Comparison of ENCODE assay signal across 19 mouse cellular contexts in the genomic region with DNA sequence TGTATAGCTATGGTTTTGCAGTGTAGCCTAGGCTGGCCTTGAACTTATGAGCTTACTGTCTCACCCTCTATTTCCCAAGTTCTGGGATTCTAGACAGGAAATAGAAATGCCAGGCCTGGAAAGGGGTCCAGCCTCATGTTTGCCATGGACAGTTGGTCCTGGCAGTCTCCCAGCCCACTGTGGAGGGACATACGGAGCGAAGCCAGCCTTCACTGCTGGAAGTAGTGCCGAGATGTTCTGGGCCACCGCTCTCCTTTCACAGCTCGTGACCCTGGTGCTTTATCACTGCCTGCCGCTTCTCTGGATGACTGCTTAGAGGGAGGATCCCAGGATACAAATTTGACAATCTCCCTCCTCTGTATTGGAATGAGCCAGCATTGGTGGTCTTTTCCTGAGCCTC. TPM values are rescaled to one million over a fixed set of nuclear protein-coding genes. Genes with fewer than 3 reads are reported as not detected.
DNase-seq lines count a peak whose midpoint lies in the region; ATAC-seq lines count a peak whose summit lies in the region.
"Had no signal": no experiment of that assay in that cellular context is flagged by ENCODE, and none has a peak within 500 bp of the region (broad histone marks: within the 10 kb centered on the region; RNA-seq: fewer than 3 reads in every experiment).

No protein-coding gene starts in this region.

- no peaks in the 10 kb centered on the region; the same call in 1 of the 2 replicates for H3K9me3 ChIP-seq in kidney, embryonic 14.5 days (ENCODE audit: control insufficient read depth, low read length)
- H3K9me3 ChIP-seq: embryonic facial prominence, embryonic 12.5 days; forebrain, embryonic 15.5 days; liver, embryonic 13.5 days had no signal

- H3K9ac ChIP-seq in kidney, embryonic 14.5 days (ENCODE audit: low read depth, low read length) = no peak overlapping the region
- H3K9ac ChIP-seq: embryonic facial prominence, embryonic 12.5 days; forebrain, embryonic 15.5 days; heart, embryonic 12.5 days; liver, embryonic 13.5 days had no signal

- ATAC-seq in kidney, embryonic 14.5 days (ENCODE audit: low FRiP score, low TSS enrichment) = peak; percentile 72; the same call in 1 of the 2 replicates
- ATAC-seq: forebrain, embryonic 15.5 days; lung, postnatal 0 days; midbrain, embryonic 16.5 days; Patski had no signal

- no peaks in the 10 kb centered on the region for H3K4me1 ChIP-seq in kidney, embryonic 14.5 days (ENCODE audit: control insufficient read depth, insufficient read depth, low read length)
- H3K4me1 ChIP-seq: embryonic facial prominence, embryonic 12.5 days; forebrain, embryonic 15.5 days had no signal

- no peaks in the 10 kb centered on the region for H3K27me3 ChIP-seq in kidney, embryonic 14.5 days (ENCODE audit: control insufficient read depth, insufficient read depth, low read length)
- H3K27me3 ChIP-seq: embryonic facial prominence, embryonic 12.5 days; forebrain, embryonic 15.5 days; heart, embryonic 12.5 days; liver, embryonic 13.5 days; Patski had no signal

- no peak for DNase-seq in kidney, postnatal 14 days
- DNase-seq in brain, adult 2 months (ENCODE audit: low read depth, low spot score) = peak; percentile 59
- peak; percentile 37 for DNase-seq in cerebellum, adult 11 months
- DNase-seq in cerebellum, postnatal 14 days = peak; percentile 74 to 75
- no peak for DNase-seq in ovary, postnatal 10 days (ENCODE audit: low spot score)
- DNase-seq in urinary bladder, postnatal 10 days (ENCODE audit: low spot score) = no peak
- DNase-seq: heart, postnatal 4 days; kidney, adult 18-20 months; layer of hippocampus, postnatal 36 days; liver, embryonic 13.5 days; spleen, adult 18-20 months; thymus, postnatal 25 days had no signal

- no peak overlapping the region for H3K4me3 ChIP-seq in kidney, embryonic 14.5 days (ENCODE audit: low read length)
- H3K4me3 ChIP-seq: embryonic facial prominence, embryonic 12.5 days; forebrain, embryonic 15.5 days; heart, embryonic 12.5 days; liver, embryonic 13.5 days had no signal

- no peaks in the 10 kb centered on the region for H3K36me3 ChIP-seq in kidney, embryonic 14.5 days (ENCODE audit: control insufficient read depth, insufficient read depth, low read length)
- H3K36me3 ChIP-seq: embryonic facial prominence, embryonic 12.5 days; forebrain, embryonic 15.5 days; heart, embryonic 12.5 days; liver, embryonic 13.5 days had no signal

- 44% methylated on average over 6 of the region's 6 CpGs for WGBS in kidney, embryonic 14.5 days

- no peak overlapping the region for H3K4me2 ChIP-seq in kidney, embryonic 14.5 days (replicated peaks; ENCODE audit: low read depth, low read length)
- H3K4me2 ChIP-seq: embryonic facial prominence, embryonic 12.5 days; forebrain, embryonic 15.5 days; heart, embryonic 12.5 days; liver, embryonic 13.5 days had no signal

- H3K27ac ChIP-seq in kidney, embryonic 14.5 days (ENCODE audit: low read depth, low read length) = no peak overlapping the region
- H3K27ac ChIP-seq: embryonic facial prominence, embryonic 12.5 days; forebrain, embryonic 15.5 days; liver, embryonic 13.5 days had no signal

RNA-seq across cellular contexts. Expression of a gene that starts 21.8 kb away (rescaled TPM):
- polyA plus RNA-seq in kidney, embryonic 14.5 days (2014; fragmentation: Nextera tagmentation; extraction: Ambion mirVana) = 47.9 and 50.0 TPM in 2 replicates

RNA-seq across cellular contexts. Expression of a gene that starts 27.6 kb away (rescaled TPM):
- polyA plus RNA-seq in kidney, embryonic 14.5 days (2014; fragmentation: Nextera tagmentation; extraction: Ambion mirVana) = 41.8 and 61.3 TPM in 2 replicates

Comparison
In these comparisons a context has a peak if more than half of its experiments do, and no peak if none do; other contexts are left out.
1. DNase-seq: peak in brain, adult 2 months (single experiment), cerebellum, adult 11 months (single experiment) and cerebellum, postnatal 14 days (2 of 2); none in kidney, postnatal 14 days (single experiment), ovary, postnatal 10 days (single experiment) and urinary bladder, postnatal 10 days (single experiment).